Mouse (Mus musculus) kidney, adult 18-20 months (tissue): ENCODE measurements around the gene Angpt4.

Source experiments
- DNase-seq: peaks from one replicate; pipeline ENCODE4 v3.0.0; 2021

Gene Angpt4

DNA sequence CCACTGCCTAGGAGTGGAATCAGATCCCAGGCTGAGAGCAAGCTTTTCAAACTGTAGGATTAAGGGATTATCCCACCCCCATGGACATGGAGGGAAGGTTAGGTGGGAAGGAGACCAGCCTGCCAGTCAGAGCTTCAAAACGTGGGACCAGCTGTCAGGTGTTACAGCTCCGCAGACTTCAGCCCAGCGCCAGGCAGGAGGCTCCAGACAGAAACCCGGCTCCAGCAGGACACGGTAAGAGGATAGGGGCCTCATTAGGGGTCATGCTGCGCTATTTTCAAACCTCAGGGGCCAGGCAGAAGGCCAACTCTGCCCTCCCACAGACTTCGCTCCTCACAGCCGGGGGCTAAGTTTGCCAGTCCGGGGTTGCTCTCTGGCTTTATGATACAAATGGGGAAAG is 53.0 kb downstream of the Angpt4 start:
- DNase-seq: no peak

DNA sequence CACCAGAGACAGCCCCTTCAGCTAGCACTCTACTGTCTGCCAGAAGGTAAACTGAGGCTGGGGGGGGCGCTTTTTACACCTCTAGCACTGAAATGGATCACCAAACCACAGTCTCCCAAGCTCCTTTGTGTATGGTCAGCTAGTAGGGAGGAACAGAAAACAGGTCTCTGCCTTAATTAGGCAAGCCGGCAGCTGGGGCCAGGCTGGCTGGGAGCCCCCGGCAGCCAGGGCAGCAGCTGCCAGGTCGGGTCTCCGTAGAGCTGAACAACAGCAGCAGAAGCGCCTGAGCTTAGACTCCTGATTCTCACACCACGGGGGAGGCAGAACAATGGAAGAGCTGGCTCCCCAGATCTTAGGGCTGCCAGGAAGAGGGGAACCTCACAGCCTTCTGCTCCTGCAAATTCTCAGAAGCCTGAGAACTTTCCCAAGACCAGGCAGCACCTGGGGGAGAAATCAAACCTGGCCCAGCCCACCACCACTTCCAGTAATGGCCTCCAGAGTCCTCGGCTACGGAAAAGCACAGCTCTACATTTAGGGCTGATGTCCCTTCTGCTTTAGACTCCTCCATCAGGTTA is 56.3 kb downstream of the Angpt4 start:
- no peak for DNase-seq

DNA sequence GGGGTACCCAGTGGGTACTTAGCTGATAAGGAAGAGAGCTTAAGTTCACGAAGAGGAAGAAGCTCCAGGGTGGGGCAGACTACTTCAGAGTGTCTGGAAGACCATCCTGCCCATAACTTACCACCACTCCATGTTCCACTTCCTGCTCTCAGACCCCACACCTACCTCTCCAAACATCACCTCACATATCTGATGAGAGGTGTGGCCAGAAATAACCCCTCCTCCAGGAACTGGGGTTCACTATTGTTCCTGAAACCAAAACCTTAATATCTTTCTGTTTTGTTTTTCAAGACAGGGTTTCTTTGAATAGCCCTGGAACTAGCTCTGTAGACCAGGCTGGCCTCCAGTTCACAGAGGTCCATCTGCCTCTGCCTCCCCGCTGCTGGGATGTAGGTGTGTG is 56.8 kb downstream of the Angpt4 start:
- DNase-seq: no peak

DNA sequence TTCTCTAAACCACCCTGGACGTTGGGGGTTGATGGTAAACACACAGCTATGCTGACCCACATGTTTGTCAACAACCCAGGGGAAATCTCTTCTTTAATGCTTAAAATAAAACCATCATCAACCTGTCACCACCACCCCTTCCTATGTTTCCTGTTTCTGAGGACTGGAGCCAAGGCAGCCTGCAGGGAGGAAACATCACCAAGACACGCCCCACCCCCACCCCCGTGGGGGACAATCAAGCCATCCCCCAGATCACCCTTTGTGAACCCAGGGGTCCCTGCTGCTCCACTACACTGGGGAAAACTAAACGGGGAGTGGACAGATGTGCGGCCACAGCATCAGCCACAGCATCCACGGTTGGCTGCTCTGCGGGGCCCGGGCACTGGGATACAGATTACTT is 57.4 kb downstream of the Angpt4 start:
- peak; percentile 39 for DNase-seq

DNA sequence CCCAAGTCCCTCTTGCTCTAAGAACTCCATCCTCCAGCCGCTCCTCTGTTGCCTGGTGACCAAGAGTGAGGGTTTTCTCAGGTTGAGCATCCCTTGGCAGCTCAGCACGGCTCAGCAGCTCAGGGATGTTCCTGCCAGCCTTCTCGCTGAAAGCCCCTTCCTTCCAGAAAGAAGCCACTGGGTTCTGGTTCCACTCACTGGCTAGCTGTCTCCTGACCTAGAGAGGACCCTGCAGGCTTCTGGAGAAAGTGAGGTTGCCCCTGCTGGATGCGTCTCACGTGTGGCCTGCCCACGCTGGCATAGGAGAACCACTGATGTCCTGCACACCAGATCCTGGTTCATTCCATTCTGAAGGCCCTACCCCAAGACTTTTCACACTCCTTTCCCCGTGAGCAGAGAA is 58.0 kb downstream of the Angpt4 start:
- DNase-seq: no peak

DNA sequence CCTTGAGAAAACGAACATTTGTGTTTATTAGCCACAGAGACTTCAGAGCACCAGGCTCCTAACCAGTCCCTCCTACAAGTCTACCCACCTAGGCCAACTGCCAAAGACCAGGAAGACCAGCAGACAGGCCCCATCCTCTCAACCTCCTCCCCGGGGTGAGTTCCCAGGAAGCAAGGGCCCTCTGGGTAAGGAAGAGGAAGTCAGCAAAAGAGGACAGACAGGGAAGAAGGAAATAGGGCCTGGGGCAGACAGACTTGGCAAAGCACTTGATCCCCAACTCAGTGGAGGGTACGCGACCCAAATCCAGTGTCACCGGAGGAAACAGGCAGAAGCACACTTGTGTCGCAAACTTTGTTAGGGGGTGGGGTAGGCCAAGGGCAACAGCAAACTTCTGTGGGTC is 58.4 kb downstream of the Angpt4 start:
- DNase-seq: peak; percentile 27

DNA sequence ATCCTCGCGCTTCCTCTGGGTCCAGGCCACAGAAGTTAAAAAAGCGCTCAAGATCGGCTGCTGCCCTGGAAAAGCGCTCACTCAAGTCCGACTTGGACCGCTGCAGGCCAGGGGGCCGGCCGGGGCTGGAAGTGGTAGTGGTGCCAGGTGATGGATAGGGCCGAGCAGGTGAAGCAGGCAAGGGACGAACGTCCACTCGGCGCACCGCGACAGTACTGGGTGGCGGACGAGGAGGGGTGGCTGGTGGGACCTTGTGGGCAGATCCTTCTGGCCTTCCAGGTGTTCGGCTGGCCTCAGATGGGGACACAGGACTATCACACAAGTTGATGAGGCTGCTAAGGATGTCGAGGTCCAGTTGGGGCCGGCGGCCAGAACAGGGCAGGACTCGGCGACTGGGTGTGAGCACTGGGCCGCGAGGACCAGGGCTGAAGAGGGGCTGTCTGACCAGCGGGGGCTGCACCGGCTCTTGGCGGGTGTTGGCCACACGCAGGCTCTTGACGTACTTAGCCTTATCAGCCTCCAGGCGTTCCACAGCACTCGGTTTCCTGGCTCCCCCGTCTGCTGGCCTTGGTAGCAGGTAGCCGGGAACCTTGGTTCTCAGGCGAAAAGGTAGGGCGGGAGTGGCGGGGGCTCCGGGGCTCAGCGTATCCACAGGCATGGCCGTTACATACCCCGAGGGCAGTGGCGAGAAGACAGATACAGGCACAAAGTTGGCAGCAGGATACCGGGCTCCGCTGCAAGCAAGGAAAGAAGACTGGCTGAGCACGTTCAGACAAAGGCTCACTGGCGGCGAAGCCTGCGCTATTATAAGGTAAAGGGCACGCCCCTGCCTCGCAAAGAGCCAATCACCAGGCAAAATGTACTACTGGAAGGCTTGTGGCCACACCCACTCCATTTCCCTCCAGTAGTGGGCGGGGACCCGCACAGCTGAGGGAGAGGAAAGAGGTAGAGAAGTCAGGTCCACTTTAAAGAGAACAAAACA is 59.5 kb downstream of the Angpt4 start:
- peak; percentile 84 for DNase-seq

DNA sequence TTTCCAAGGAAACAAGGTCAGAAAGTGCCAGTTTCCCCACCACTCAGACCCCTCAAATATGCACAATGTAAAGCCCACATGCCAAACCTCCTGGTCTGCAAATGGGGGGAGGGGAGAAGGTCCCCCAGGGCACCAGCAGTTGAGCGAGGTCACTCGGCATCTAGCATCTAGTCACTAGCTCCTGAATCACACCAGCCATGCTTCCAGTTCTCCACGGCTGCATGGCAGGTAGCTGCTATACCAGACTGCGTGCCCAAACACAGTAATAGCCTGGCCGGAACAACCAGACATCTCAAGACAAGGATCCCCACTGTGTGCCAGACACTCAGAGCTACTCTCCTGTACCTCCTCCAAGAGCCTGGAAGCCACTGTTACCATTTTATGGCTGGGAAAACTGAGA is 60.7 kb downstream of the Angpt4 start:
- DNase-seq: no peak

DNA sequence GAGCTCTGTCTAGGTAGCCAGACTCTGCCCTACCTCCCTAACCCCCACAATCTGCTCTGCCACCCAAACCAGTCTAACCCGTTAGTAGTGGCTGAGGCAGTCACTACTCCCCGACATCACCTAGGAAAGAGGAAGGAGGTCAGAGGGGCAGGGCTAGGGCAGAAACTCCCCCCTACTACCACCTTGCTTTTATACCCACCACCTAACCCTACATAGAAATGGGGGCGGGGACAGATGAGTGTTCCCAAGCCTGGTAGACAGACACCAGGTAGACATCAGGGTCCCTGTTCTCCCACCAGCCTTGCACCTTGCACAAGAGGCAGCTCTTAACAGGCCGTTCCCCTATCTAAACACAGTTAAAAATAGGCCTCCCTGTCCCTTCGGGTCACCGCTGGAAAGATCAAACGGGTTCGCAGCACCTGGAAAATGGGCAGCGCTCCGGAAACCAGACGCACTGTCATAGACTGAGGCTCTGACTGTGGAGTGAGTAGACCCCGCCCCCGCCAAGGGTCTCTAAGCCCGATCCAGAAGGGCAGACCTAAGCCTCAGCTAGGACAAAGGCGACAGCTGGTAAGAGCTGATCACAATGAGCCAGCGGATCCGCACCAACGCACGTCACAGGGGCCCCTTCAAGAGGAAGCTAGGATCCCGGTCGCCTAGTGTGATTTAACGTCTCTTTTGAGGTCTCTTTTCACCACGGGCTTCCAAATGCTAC is 62.0 kb downstream of the Angpt4 start:
- no peak for DNase-seq

DNA sequence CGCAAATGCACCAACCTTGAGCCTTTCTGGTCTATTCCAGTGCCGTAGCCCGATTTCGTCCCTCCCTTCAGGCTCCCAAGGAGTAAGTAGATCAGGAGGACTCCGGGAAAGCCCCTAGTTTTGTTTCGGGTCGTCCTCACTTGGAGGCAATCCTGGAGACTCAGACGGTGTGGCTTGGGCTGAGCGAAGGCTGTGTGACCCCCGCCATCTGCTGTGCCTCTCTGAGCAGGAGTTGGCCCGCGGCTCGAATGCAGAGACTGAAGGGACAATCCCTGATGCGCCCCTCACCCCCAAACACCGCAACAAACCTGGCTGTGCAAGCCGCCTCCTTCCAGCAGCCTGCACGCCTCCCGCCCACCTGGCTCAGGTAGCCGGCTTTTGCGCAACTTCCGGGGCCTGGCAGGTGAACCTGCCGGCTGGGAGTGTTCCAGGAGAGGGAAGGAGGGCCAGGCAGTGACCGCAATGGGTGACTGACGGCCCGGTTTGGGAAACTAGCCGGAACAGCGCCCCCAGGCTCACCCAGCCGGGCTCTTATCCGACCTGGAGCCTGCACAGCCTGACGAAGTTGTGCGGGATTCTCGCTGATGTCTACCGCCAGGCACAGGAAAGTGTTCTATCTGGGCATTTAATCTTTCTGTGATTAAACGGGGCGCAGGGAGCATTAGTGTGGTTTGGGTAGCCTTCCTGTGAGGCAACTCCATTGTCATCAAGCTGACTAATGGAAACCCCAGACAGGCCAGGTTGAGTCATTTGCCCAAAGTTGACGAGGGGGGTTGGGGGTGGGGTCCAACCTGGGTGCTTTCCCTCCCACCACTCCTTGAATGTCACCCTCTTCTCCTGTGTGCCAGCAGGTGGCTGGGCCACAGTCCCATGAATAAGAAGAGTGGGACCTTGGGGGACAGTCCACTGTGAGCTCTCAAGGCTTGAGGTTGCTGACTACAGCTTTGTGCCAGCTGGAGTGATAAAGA is 62.9 kb downstream of the Angpt4 start:
- DNase-seq: peak; percentile 83

DNA sequence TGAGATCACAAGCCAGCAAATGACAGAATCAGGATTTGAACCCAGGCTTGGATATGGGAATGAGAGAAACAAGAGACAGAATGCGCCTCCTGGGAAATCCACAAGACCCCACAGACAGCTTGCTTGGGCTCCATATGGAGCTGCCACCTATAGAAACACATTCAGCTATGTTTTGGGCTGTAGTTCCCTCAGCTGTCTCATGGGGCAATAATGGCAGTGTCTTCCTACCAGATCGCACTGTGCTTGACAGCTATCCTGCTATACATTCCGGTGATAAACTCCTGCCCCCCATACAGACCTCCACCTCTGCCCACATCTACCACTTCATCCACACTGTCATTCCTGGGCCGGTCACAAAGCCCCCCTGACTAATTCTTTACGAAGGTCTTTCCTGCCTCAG is 64.3 kb downstream of the Angpt4 start:
- no peak for DNase-seq

DNA sequence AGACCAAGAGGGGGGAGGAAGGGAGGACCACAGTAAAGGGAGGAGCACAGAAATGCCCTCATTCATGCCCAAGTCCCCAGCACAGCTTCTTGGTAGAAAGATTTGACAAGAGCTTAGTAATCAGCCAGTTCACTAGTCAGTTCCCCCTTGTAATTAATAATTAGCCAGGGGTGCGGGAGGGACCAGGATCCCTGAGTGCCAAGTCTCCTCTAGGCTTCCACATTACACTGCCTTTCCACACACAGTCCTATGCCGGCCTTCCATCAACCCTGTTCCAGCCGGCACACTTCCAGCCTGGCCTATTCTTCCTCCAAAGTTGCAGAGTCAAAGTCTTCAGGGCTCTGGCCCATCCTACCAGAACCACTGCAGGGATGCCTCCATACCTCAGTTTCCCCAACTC is 65.1 kb downstream of the Angpt4 start:
- DNase-seq: peak; percentile 67

DNA sequence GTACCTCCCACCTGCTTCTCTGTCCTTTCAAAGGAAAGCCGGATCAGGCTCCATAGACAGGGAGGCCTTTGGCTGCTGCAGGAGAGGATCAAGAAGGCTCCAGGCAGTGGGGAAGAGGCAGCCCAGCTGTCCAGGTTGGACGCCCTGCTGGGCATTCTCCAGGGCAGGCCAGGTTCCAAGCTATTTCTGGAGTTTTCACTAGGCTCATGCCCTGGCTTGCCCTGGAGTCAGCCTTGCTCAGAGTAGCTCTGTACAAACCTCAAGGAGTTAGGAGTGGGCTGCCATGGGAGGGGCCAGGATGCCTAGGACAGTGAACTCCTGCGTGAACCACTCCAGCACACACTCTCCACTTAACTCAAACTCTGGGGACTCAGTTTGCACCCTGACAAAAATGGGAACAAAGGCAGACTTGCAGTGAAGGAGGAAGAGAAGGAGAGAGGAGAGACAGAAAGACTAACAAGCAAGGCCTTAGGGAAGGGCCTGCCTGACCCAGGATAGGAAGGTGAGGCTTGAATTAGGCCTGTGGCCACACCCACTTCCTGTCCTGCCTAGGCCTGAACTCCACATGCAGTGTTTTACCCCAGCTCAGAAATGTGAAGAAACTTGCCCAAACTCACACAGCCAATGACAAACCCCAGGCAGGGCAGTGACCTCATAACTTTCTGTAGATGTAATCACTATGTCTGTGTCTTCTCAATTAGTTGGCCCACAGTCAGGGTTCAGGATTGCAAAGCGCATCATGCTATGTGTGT is 66.9 kb downstream of the Angpt4 start:
- DNase-seq: no peak

DNA sequence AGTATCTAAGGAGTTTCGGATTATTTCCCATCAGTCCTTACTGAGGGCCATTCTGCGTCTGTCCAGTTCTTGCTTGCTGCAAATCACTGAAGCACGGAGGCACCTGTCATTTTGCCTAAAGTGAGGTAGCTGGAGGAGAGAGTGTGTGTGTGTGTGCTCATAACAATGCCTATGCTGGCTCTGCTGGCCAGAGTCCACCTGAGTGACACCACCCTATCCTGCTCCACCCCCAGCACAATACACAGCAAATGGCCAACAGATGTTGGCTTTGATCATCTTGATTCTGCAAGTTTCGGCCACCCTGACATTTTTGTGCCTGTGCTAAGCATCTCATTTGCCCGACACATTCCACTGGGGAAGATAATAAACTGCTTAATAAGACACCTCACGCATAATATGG is 67.5 kb downstream of the Angpt4 start:
- peak; percentile 38 for DNase-seq

DNA sequence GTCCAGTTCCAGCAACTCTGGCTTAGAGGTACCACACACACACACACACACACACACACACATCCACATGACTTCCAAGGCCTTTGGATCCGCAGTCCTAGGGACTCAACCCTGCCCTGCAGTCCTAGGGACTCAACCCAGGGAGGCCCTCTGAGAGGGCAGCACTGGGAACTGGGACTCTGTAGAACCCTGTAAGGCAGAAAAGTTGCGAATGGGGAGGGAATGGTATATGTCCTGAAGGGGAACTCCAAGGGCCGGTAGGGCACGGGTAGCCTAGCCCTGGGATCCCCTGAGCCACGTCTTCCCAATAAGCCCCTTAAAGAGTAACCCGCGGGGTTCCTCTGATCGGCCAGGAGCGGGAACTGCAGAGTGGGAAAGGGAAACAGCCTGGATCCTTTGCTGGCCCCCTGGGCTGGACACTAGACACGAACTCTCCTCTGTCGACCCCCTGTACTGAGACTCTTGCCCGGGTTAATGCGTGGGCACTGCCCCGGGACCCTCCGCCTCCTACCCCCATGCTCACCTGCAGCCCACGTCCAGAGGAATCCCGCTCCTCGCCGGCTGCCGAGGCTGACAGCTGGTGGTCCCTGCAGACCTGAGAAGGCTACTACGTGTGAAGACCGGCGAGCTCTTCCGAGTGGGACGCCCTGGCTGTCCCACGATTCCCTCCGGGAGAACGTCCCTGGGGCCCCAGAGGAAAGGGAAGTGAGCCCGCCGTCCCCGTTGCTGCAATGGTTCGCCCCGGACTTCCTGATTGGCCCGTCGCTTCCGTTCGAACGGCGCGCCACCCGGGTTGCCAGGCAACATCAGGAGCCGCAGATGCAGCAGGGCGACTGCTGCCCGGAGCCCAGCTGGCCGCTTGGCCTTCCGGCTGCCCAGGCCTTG is 68.7 kb downstream of the Angpt4 start, which contains the start of gene Fam110a:
TSS of gene Fam110a (minus strand) at position 750 of the 885 bp plus-strand sequence.
- peak; percentile 93 for DNase-seq

DNA sequence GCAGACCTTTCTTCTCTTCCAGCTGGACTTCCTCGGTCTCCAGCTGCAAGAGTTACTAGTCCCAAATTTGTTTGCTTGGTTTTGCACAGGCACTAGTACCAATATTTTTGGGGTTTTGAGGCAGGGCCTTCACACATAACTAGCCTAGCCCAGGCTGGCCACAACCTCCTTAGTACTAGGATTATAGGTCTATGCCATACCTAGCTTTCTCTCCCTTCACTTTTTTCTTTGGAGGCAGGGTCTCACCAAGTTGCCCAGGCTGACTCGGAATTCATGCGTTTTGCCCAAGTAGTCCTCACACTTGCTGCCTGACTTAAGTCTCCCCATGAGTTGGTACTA is 69.3 kb downstream of the Angpt4 start:
- no peak for DNase-seq

DNA sequence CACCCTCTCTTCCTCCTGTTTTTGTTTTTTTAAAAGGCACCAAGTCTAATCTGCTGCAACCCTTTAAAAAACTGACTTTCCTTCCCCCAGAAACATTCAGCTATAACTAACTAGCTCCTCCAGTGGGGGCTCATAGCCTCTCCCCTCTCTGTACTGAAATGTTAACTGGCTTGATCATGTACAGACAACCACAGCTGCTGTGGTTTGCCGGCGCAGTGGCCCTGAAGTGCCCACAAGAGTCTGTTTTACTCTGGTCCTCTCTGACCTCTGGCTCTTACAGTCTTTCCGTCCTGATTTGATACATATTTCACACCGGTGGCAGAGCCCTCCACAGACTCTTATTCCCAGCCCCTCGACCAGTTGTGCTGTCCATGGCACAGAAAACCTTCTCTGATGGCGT is 70.3 kb downstream of the Angpt4 start:
- DNase-seq: no peak

DNA sequence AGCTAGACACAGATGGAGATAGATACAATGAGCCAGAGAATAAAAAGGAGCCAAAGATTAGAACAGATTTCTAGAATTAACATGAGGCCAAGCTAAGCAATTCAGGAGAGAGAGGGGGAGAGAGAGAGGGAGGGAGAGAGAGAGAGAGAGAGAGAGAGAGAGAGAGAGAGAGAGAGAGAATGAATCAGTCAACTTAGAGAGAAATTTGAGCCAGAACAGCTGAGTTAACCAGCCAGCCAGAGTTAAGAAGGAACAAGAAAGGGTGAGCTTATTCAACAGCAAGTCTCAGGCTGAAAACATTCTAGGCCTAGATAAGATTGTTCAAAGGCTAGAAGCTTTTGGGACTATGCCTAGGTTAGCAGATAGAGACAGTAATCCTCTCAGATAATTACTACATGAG is 71.5 kb downstream of the Angpt4 start:
- no peak for DNase-seq

DNA sequence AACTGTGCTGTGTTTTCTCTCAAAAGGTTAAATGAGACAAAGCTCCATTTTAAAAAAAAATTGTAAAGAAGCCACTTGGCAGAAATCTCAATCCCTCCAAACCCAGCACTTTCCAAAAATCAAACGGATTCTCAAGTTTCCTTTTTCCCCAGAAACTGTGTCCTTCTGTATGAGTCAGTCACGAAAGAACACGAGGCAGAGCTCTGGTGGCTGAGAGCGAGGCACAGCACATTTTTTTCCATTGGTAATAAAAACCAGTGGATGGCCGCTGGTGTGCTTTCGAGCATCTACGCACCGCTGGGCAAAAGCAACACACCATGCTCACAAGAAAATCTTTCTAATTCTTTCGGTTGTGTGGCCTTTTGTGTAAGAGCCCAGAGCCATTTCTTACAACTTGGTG is 73.0 kb downstream of the Angpt4 start:
- no peak for DNase-seq

DNA sequence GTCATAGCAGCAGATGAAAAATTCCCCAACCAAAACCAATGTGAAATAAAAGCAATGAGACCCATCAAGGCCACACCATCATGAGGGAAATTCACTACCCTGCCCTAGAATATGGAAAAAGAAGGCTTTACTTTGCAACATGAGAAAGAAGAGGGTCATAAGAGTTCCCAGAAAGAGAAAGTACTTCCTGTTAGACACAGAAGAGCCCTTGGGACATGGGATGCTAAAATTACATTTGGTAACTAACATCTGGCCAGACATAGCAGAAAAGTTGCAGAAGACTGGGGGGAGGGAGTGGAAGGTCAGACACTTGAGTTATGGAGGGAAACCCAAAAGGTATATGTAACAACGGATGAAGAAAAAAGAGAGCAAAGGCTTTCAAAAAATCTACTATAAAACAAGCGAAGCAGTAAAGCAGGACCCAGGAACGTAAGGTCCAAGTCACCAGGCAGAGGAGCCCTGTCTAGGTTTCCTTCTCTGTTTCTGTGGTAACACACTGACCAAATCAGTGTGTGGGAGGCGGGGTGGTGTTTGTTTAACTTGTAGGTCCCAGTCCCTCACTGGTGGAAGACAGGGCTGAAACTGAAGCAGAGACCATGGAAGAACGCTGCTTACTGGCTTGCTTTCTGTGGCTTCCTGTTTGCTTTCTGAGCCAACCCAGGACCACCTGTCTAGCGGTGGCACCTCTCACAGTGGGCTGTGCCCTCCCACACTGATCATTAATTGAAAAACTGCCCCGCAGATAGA is 74.6 kb downstream of the Angpt4 start:
- DNase-seq: no peak
